Mouse (Mus musculus): ENCODE data around the gene Vmn2r90. TPM values are rescaled to one million over a fixed set of nuclear protein-coding genes. Genes with fewer than 3 reads are reported as not detected.

The Vmn2r90 gene
- polyA plus RNA-seq, 1 experiment from 2014 or later = not detected

DNA sequence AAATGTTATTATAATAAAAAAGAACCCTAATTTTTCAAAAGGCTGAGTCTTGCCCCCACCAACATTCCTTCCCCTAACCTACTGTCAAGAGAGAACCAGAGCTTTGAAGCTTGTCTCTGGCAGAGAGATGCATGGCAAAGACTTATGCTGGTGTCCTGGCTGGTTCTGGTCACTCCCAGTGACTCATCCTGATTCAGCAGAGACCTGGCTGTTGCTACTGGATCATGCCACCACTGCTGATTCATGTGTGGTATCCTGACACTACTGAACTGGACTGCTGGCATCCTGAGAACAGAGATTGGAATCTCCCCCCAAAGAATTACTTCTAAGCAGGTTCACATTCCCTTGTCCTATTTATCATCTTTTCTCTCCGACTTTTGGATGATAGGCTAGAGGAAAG lies 60.7 kb downstream of the Vmn2r90 start:
- WGBS = 49% methylated on average over 1 of the region's 1 CpGs
- no peak overlapping the region for H3K9ac ChIP-seq
- peaks cover 19% of the 10 kb centered on the region for H3K27me3 ChIP-seq
- H3K27ac ChIP-seq = no peak overlapping the region
- no peaks in the 10 kb centered on the region for H3K9me3 ChIP-seq (replicated peaks)
- H3K36me3 ChIP-seq = no peaks in the 10 kb centered on the region
- no peak overlapping the region for H3K4me3 ChIP-seq (replicated peaks)
- ATAC-seq (replicated peaks; ENCODE audit: low FRiP score) = no peak
- H3K4me1 ChIP-seq = no peaks in the 10 kb centered on the region
- H3K4me2 ChIP-seq = no peak overlapping the region

- WGBS = 7% methylated on average over 3 of the region's 3 CpGs
- peaks cover 13% of the 10 kb centered on the region for H3K27me3 ChIP-seq
- H3K27ac ChIP-seq = no peak overlapping the region
- no peak overlapping the region for H3K4me3 ChIP-seq (replicated peaks)
- no peak overlapping the region for H3K4me2 ChIP-seq
- no peaks in the 10 kb centered on the region for H3K9me3 ChIP-seq (replicated peaks)
- H3K9ac ChIP-seq = no peak overlapping the region
- no peaks in the 10 kb centered on the region for H3K4me1 ChIP-seq
- ATAC-seq (replicated peaks; ENCODE audit: low FRiP score) = peak; percentile 64
- H3K36me3 ChIP-seq = no peaks in the 10 kb centered on the region
These were observed 62.9 kb downstream of the Vmn2r90 start for GRCm38 (mm10) chr17:17766481-17766880.

Other genes starting within 250 kb of the Vmn2r90 start
- 9.1 and 9.3 TPM in 2 replicates for gene Lnpep, start 78.7 kb upstream of the Vmn2r90 start, polyA plus RNA-seq (2015; fragmentation: Nextera tagmentation; extraction: Ambion mirVana)
- 37.3 and 37.7 TPM in 2 replicates for gene Spaca6, start 123.4 kb downstream of the Vmn2r90 start, polyA plus RNA-seq (2015; fragmentation: Nextera tagmentation; extraction: Ambion mirVana)
- 0.88 and 1.1 TPM in 2 replicates for gene Has1, start 151.5 kb downstream of the Vmn2r90 start, polyA plus RNA-seq (2015; fragmentation: Nextera tagmentation; extraction: Ambion mirVana)
- 0.32 and 0.73 TPM in 2 replicates for gene Fpr1, start 180.2 kb downstream of the Vmn2r90 start, polyA plus RNA-seq (2015; fragmentation: Nextera tagmentation; extraction: Ambion mirVana)
- 0.60 and 0.73 TPM in 2 replicates for gene Fpr2, start 184.1 kb downstream of the Vmn2r90 start, polyA plus RNA-seq (2015; fragmentation: Nextera tagmentation; extraction: Ambion mirVana)
- not detected in 2 replicates for gene Fpr3, start 184.1 kb downstream of the Vmn2r90 start, polyA plus RNA-seq (2015; fragmentation: Nextera tagmentation; extraction: Ambion mirVana)